Mouse (Mus musculus) layer of hippocampus, adult 11-12 months (tissue): ENCODE data around the gene Foxn3.

Source experiments
- DNase-seq: peaks from one replicate; pipeline ENCODE4 v3.0.0; 2022; ENCODE audit warnings: low spot score

The Foxn3 gene

GRCm38 (mm10) chr12:99349650-99349997 lies 213.8 kb downstream of the Foxn3 start:
- no peak for DNase-seq

- no peak for DNase-seq
These were observed 214.3 kb downstream of the Foxn3 start for GRCm38 (mm10) chr12:99348940-99349649.

GRCm38 (mm10) chr12:99347512-99347911 lies 215.9 kb downstream of the Foxn3 start:
- DNase-seq = no peak

GRCm38 (mm10) chr12:99346982-99347381 lies 216.4 kb downstream of the Foxn3 start:
- DNase-seq = no peak

GRCm38 (mm10) chr12:99345323-99345722 lies 218.1 kb downstream of the Foxn3 start:
- no peak for DNase-seq

- DNase-seq = no peak
These were observed 220.0 kb downstream of the Foxn3 start for GRCm38 (mm10) chr12:99343378-99343777.

GRCm38 (mm10) chr12:99342160-99342559 lies 221.2 kb downstream of the Foxn3 start:
- no peak for DNase-seq

- no peak for DNase-seq
These were observed 221.6 kb downstream of the Foxn3 start for GRCm38 (mm10) chr12:99341751-99342150.

- no peak for DNase-seq
These were observed 222.8 kb downstream of the Foxn3 start for GRCm38 (mm10) chr12:99340418-99341182.

GRCm38 (mm10) chr12:99339640-99340325 lies 223.6 kb downstream of the Foxn3 start:
- DNase-seq = peak; percentile 82

GRCm38 (mm10) chr12:99338754-99339153 lies 224.6 kb downstream of the Foxn3 start:
- DNase-seq = no peak

- DNase-seq = no peak
These were observed 226.3 kb downstream of the Foxn3 start for GRCm38 (mm10) chr12:99337171-99337435.

- DNase-seq = peak; percentile 35
These were observed 226.8 kb downstream of the Foxn3 start for GRCm38 (mm10) chr12:99336349-99337170.

GRCm38 (mm10) chr12:99335628-99336027 lies 227.8 kb downstream of the Foxn3 start:
- no peak for DNase-seq

- no peak for DNase-seq
These were observed 229.4 kb downstream of the Foxn3 start for GRCm38 (mm10) chr12:99334026-99334425.

GRCm38 (mm10) chr12:99333304-99333968 lies 229.9 kb downstream of the Foxn3 start:
- DNase-seq = no peak

GRCm38 (mm10) chr12:99332144-99332807 lies 231.1 kb downstream of the Foxn3 start:
- DNase-seq = no peak

GRCm38 (mm10) chr12:99331341-99331947 lies 231.9 kb downstream of the Foxn3 start:
- no peak for DNase-seq

- no peak for DNase-seq
These were observed 232.5 kb downstream of the Foxn3 start for GRCm38 (mm10) chr12:99330822-99331285.
